Comparison of ENCODE assay signal across 10 mouse cellular contexts in the genomic region with DNA sequence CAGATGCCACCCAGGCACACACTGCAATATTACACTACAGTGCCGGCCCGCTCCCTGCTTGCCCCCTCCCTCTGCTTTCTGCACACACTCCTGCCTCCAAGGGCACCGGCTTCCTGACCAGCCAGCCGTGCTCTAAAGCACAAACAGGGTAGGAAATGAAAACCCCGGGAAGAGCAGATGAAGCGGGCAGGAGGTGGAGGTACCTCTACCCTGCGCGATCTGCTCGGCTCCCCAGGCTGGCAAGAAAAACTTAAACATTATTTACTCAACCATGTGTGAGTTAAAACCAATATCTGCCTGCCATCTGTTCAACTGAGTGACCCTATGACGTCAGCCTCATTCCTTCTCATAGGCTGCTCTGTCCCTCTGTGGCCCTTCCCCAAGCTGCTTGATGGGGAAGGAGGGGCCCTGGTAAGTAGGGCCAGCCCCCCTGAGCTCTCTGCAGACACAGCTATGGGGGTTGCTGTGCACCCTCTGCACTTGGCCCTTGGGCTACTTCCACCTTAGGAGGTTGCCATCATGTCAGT.
DNase-seq lines count a peak whose midpoint lies in the region; ATAC-seq and TF ChIP-seq lines count a peak whose summit lies in the region.
"Had no signal": no experiment of that assay in that cellular context is flagged by ENCODE, and none has a peak within 500 bp of the region (broad histone marks: within the 10 kb centered on the region; RNA-seq: fewer than 3 reads in every experiment).

No protein-coding gene starts in this region.

- no peak for TF ChIP-seq CTCF in brain, embryonic 14.5 days (IDR thresholded peaks at IDR 0.05; ENCODE audit: borderline replicate concordance, extremely low read depth, insufficient read depth, insufficient read length)
- no peak for TF ChIP-seq CTCF in forebrain, postnatal 0 days (IDR thresholded peaks at IDR 0.05; ENCODE audit: low read depth)

- H3K9ac ChIP-seq in forebrain, postnatal 0 days: no peak overlapping the region
- H3K9ac ChIP-seq in midbrain, embryonic 12.5 days (replicated peaks): no peak overlapping the region

- intact Hi-C loops in gastrocnemius, postnatal 36 days (cut with DNase I): no loop called here

- H3K4me1 ChIP-seq in forebrain, postnatal 0 days (ENCODE audit: insufficient read depth): no peaks in the 10 kb centered on the region
- peaks cover 64% of the 10 kb centered on the region for H3K4me1 ChIP-seq in midbrain, embryonic 12.5 days

- peak; percentile 83 for DNase-seq in brain, embryonic 14.5 days (ENCODE audit: low read depth)
- peak; percentile 99 for DNase-seq in cerebellum, adult 9-10 months
- DNase-seq in forebrain, postnatal 0 days: no peak
- no peak for DNase-seq in ovary, postnatal 10 days (ENCODE audit: low spot score)
- DNase-seq in gastrocnemius, postnatal 36 days: no peak
- DNase-seq in adrenal gland, postnatal 4 days (ENCODE audit: low spot score in 2 of 2): no peak
- DNase-seq in urinary bladder, postnatal 4 days (ENCODE audit: low spot score in 2 of 2): no peak
- DNase-seq: heart, adult 18-20 months had no signal

- peak; percentile 23; the same call in 1 of the 2 replicates for ATAC-seq in forebrain, postnatal 0 days
- peak; percentile 55 for ATAC-seq in midbrain, embryonic 12.5 days (ENCODE audit: low FRiP score, low read depth)

- H3K27me3 ChIP-seq in forebrain, postnatal 0 days (ENCODE audit: insufficient read depth, low read length): no peaks in the 10 kb centered on the region
- peaks cover 44% of the 10 kb centered on the region for H3K27me3 ChIP-seq in midbrain, embryonic 12.5 days

- no peaks in the 10 kb centered on the region for H3K36me3 ChIP-seq in forebrain, postnatal 0 days (ENCODE audit: insufficient read depth)
- no peaks in the 10 kb centered on the region for H3K36me3 ChIP-seq in midbrain, embryonic 12.5 days
- H3K36me3 ChIP-seq: G1E had no signal

- H3K4me2 ChIP-seq in forebrain, postnatal 0 days (ENCODE audit: low read depth): no peak overlapping the region
- no peak overlapping the region; the same call in 1 of the 2 replicates for H3K4me2 ChIP-seq in midbrain, embryonic 12.5 days (replicated peaks)

- H3K4me3 ChIP-seq in forebrain, postnatal 0 days (ENCODE audit: low read depth, low read length): no peak overlapping the region
- no peak overlapping the region for H3K4me3 ChIP-seq in midbrain, embryonic 12.5 days

- no peak overlapping the region for H3K27ac ChIP-seq in forebrain, postnatal 0 days (ENCODE audit: low read depth, low read length)
- H3K27ac ChIP-seq in midbrain, embryonic 12.5 days (replicated peaks): no peak overlapping the region

- no peak for TF ChIP-seq POLR2A in brain, embryonic 14.5 days (IDR thresholded peaks at IDR 0.05; ENCODE audit: borderline replicate concordance, extremely low read depth, insufficient read depth, insufficient read length, poor library complexity, severe bottlenecking)

- no peaks in the 10 kb centered on the region for H3K9me3 ChIP-seq in forebrain, postnatal 0 days (ENCODE audit: low read length)
- no peaks in the 10 kb centered on the region for H3K9me3 ChIP-seq in midbrain, embryonic 12.5 days

- whole genome bisulfite sequencing in forebrain, postnatal 0 days: 26% methylated on average over 10 of the region's 10 CpGs
- WGBS in midbrain, embryonic 12.5 days: 43% methylated on average over 10 of the region's 10 CpGs

Comparison
In these comparisons a context has a peak if more than half of its experiments do, and no peak if none do; other contexts are left out.
1. DNase-seq: peak in brain, embryonic 14.5 days (single experiment) and cerebellum, adult 9-10 months (single experiment); none in forebrain, postnatal 0 days (single experiment), ovary, postnatal 10 days (single experiment), gastrocnemius, postnatal 36 days (0 of 2), adrenal gland, postnatal 4 days (0 of 2) and urinary bladder, postnatal 4 days (0 of 2).